Mouse (Mus musculus) forebrain, embryonic 16.5 days (tissue): Measurements from ENCODE around the gene Cntnap5c. TPM values are rescaled to one million over a fixed set of nuclear protein-coding genes. Genes with fewer than 3 reads are reported as not detected.

Source experiments
- ATAC-seq: fragments of 200-750 bp; cut with Nextera tagmentation; 2 replicates; pipeline ENCODE4 v1.8.0; 2017; ENCODE audit warnings: mild to moderate bottlenecking, moderate library complexity
- H3K27ac ChIP-seq: fragments of 300-500 bp; sonication (generic); 2 replicates; pipeline ENCODE4 v1.5.1; 2014; ENCODE audit warnings: low read length, control low read depth
- H3K27me3 ChIP-seq: fragments of 300-500 bp; sonication (generic); replicated peaks from 2 replicates; pipeline ENCODE4 v1.6.1; 2014; ENCODE audit warnings: low read length; ENCODE audit not compliant: control insufficient read depth, insufficient read depth
- H3K36me3 ChIP-seq: fragments of 300-500 bp; sonication (generic); 2 replicates; pipeline ENCODE4 v1.6.1; 2014; ENCODE audit not compliant: control insufficient read depth, insufficient read depth
- H3K4me1 ChIP-seq: fragments of 300-500 bp; sonication (generic); replicated peaks from 2 replicates; pipeline ENCODE4 v1.6.1; 2014; ENCODE audit warnings: low read length; ENCODE audit not compliant: control insufficient read depth, insufficient read depth
- H3K4me2 ChIP-seq: fragments of 300-500 bp; sonication (generic); 2 replicates; pipeline ENCODE4 v1.6.1; 2014; ENCODE audit warnings: mild to moderate bottlenecking, low read length, control low read depth
- H3K4me3 ChIP-seq: fragments of 300-500 bp; sonication (generic); replicated peaks from 2 replicates; pipeline ENCODE4 v1.5.1; 2014; ENCODE audit warnings: mild to moderate bottlenecking, low read length, control low read depth
- H3K9ac ChIP-seq: fragments of 300-500 bp; sonication (generic); replicated peaks from 2 replicates; pipeline ENCODE4 v1.6.1; 2014; ENCODE audit warnings: low read depth, low read length, control low read depth
- H3K9me3 ChIP-seq: fragments of 300-500 bp; sonication (generic); 2 replicates; pipeline ENCODE4 v1.6.1; 2016; ENCODE audit warnings: low read length; ENCODE audit not compliant: control insufficient read depth
- WGBS: fragments of 180-500 bp; shearing (Covaris S2); extraction: QIAGEN DNeasy Blood & Tissue Kit; methylation state at CpG from one replicate; pipeline ENCODE4 v1.1.7; 2014; 5-methylcytosine and 5-hydroxymethylcytosine counted together
- polyA plus RNA-seq: library from polyadenylated mRNA; unstranded; fragments of >200 nt; fragmentation: Nextera tagmentation; extraction: Ambion mirVana; gene quantifications from 2 replicates; pipeline ENCODE4 v1.2.1, GENCODE M21; 2015

Gene Cntnap5c
- polyA plus RNA-seq, 1 experiment from 2014 or later: 3.5 TPM

DNA sequence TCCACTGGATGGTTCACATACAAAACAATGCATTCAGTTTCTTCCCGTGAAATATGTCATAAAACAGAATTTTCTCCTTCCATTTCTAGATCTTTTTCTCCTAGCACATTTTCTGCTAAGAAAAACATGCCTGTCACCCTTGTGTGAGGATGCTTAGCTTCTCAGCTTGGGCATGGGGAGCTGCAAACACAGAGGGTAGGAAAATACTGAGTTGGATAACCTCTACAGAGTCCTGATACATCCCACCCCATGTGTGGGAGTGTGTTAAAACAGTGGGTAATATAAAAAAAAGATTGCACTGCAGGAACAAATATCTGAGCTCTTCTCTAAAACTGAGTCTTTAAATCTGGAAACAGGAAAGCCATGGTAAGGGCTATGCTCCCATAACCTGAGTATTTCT lies 339.0 kb downstream of the Cntnap5c start:
- H3K36me3 ChIP-seq: no peaks in the 10 kb centered on the region
- H3K27ac ChIP-seq: no peak overlapping the region
- no peaks in the 10 kb centered on the region for H3K9me3 ChIP-seq
- H3K9ac ChIP-seq: no peak overlapping the region
- H3K27me3 ChIP-seq: no peaks in the 10 kb centered on the region
- no peak overlapping the region for H3K4me2 ChIP-seq
- no peak for ATAC-seq
- H3K4me1 ChIP-seq: no peaks in the 10 kb centered on the region
- WGBS: 72% methylated on average over 1 of the region's 1 CpGs
- no peak overlapping the region for H3K4me3 ChIP-seq

DNA sequence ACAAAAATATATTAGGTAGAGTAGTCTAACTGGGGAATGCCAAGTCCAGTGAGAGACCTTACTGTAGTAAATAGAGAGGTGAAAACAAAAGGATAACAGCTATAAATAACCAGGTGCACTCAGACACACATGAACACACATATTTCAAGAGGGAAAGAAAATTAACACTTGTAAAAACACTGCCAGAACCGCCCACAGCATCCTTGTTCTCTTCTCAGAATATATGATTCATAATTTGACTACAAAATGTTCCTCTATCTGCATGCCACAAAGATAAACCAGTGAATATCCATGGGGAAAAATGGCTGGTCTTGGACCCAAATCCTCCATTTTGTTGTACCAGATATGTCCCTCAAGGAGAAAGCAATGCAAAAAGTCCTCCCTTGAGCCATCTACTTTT lies 417.8 kb downstream of the Cntnap5c start:
- Histone ChIP-seq H3K4me1 (no peaks in the 10 kb centered on the region), H3K4me3 (no peak overlapping the region), H3K4me2 (no peak overlapping the region), H3K27me3 (no peaks in the 10 kb centered on the region), H3K36me3 (no peaks in the 10 kb centered on the region), H3K9me3 (no peaks in the 10 kb centered on the region), H3K9ac (no peak overlapping the region), H3K27ac (no peak overlapping the region)
- ATAC-seq: no peak
- 88% methylated on average over 1 of the region's 1 CpGs for WGBS

DNA sequence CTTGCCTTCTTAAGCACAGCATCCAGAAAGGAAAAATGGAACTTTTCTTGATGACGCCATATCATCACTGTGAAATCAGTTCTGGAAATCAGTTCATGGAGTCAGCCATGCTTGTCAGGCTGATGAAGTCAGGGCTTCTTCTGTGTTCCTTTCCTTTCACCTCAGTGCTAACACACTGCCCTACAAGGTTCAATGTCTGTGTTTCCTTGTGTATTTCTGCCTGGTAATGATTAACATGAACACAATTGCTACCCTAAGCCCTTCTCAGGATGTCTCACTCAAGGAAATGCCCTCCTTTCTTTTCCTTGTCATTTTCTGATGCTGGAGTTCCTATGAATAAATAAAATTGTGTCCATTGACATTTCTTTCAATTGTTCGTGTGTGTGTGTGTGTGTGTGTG lies 431.8 kb downstream of the Cntnap5c start:
- H3K9ac ChIP-seq: no peak overlapping the region
- H3K4me2 ChIP-seq: no peak overlapping the region
- no peaks in the 10 kb centered on the region for H3K27me3 ChIP-seq
- no peaks in the 10 kb centered on the region for H3K36me3 ChIP-seq
- 89% methylated on average over 2 of the region's 2 CpGs for WGBS
- H3K4me1 ChIP-seq: no peaks in the 10 kb centered on the region
- ATAC-seq: no peak
- no peak overlapping the region for H3K27ac ChIP-seq
- no peak overlapping the region for H3K4me3 ChIP-seq
- no peaks in the 10 kb centered on the region for H3K9me3 ChIP-seq

DNA sequence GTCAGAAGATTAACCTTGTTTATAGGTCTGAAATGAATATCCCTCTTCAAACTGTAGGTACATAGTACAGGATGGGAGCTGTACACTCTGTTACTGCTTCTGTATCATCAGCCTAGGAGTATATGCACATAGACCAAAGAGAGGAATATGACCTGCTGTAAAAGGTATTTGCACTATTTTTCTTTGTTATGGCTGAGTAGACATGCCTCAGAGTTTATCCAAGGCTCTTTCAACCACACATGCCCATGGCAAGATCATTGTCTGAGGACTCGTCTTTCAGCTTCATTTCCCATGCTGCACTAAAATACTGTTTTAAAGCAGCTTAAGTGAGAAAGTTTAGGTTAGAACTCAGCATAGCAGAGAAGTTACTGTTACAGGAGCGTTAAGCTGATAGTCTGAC lies 498.7 kb downstream of the Cntnap5c start:
- Histone ChIP-seq H3K27ac (no peak overlapping the region), H3K9me3 (no peaks in the 10 kb centered on the region), H3K36me3 (no peaks in the 10 kb centered on the region), H3K4me1 (no peaks in the 10 kb centered on the region), H3K4me3 (no peak overlapping the region), H3K4me2 (no peak overlapping the region), H3K27me3 (no peaks in the 10 kb centered on the region), H3K9ac (no peak overlapping the region)
- ATAC-seq: no peak
- 81% methylated on average over 2 of the region's 2 CpGs for WGBS

DNA sequence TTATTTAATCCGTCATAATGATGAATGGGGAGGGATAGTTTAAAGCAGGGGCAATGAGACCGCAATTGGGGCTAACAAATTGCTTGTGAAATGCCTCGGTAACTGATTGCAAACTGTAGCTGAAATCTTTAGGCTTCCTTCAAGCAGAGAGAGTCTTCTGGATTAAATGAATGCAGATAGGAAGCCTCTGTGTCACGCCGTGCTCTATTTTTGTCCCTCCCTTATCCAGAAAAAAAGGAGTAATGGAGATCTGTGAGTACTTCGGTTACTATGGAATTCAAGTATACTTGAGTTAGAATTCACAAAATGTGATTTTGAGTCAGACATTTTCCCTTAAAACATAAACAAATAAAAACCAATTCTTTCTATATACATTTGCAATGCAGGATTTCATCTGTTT lies 581.9 kb downstream of the Cntnap5c start:
- Histone ChIP-seq H3K4me1 (no peaks in the 10 kb centered on the region), H3K9me3 (no peaks in the 10 kb centered on the region), H3K4me3 (no peak overlapping the region), H3K9ac (no peak overlapping the region), H3K27me3 (no peaks in the 10 kb centered on the region), H3K27ac (no peak overlapping the region), H3K36me3 (no peaks in the 10 kb centered on the region), H3K4me2 (no peak overlapping the region)
- no peak for ATAC-seq
- WGBS: 86% methylated on average over 6 of the region's 6 CpGs

DNA sequence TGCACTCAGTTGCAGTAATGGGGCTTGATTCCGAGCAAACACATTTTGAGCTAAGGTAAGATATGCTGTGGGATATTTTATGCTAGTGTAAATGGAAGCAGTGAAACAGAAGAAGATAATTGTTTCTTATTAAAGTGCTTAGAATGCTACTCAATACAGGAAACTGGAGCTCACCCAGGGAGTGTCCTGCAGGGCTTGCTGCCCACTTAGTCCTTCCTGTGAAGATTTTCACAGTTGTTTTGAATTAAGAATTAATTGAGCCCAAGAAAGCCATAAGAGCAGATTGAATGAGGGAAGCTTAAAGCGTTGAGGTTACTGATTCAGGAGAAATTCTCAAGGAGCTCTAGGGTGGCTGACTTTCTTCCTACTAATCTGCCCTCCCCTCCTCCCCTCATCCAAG lies 586.9 kb downstream of the Cntnap5c start:
- Histone ChIP-seq H3K9me3 (no peaks in the 10 kb centered on the region), H3K27me3 (no peaks in the 10 kb centered on the region)

DNA sequence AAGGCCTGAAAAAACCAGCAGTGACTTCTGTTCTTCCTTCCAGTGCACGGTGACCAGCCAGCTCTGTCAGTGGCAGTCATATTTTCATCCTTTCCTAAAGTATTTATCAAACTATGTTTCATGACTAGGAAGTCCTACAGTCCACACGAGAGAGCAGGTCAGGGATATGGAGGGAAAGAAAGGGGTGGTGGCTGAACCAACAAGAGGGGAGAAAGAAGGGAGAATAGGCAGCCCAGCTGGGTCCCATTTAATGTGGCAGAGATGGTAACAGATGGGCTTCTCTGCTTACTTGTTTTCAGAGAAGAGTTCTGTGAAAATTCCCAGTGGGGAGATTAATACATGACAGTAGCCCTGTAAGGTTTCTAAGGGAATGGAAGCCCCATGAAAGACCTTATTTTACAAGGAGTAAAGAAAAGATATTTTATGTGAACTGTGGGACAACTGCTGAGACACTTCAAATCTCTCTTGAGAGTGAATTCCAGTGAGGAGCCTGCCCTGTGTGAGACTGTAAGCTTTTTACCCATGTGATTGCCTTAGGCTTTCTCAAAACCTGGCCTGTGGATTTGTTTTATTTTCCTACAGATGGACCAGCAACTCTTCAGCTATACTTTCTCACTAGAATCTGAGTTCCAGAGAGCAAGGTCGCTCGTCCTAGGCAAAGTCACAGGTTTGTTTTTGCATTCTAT lies 594.4 kb downstream of the Cntnap5c start:
- Histone ChIP-seq H3K4me2 (no peak overlapping the region), H3K9me3 (no peaks in the 10 kb centered on the region), H3K27me3 (no peaks in the 10 kb centered on the region), H3K4me1 (no peaks in the 10 kb centered on the region), H3K27ac (no peak overlapping the region), H3K36me3 (no peaks in the 10 kb centered on the region), H3K9ac (no peak overlapping the region), H3K4me3 (no peak overlapping the region)
- 75% methylated on average over 4 of the region's 4 CpGs for WGBS
- ATAC-seq: no peak

More for the DNA sequence above, 586.9 kb downstream of the Cntnap5c start:
- no peak overlapping the region for H3K9ac ChIP-seq
- H3K27ac ChIP-seq: no peak overlapping the region
- H3K4me2 ChIP-seq: no peak overlapping the region
- WGBS: 27% methylated on average over 2 of the region's 2 CpGs
- H3K4me1 ChIP-seq: no peaks in the 10 kb centered on the region
- no peak for ATAC-seq
- no peaks in the 10 kb centered on the region for H3K36me3 ChIP-seq
- no peak overlapping the region for H3K4me3 ChIP-seq

DNA sequence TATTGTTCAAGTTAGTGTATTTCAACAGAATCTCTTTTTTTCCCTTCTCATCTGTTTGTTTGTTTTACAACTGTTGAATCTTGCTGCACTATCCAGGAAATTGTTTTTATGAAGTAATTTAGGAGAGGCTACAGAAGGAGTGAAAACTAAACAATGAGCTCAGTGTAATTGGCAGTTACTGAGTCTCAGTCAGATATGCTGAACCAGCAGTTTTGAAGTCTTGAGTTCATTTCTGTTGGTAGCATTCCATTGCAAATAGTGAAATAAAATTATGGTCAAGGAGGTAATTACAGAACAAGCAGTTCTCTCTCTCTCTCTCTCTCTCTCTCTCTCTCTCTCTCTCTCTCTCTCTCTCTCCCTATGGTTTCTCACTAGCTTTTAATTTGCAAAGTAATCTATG lies 600.7 kb downstream of the Cntnap5c start:
- Histone ChIP-seq H3K9ac (no peak overlapping the region), H3K4me2 (no peak overlapping the region), H3K36me3 (no peaks in the 10 kb centered on the region), H3K4me1 (no peaks in the 10 kb centered on the region), H3K27ac (no peak overlapping the region), H3K27me3 (no peaks in the 10 kb centered on the region), H3K4me3 (no peak overlapping the region), H3K9me3 (no peaks in the 10 kb centered on the region)
- no peak for ATAC-seq

DNA sequence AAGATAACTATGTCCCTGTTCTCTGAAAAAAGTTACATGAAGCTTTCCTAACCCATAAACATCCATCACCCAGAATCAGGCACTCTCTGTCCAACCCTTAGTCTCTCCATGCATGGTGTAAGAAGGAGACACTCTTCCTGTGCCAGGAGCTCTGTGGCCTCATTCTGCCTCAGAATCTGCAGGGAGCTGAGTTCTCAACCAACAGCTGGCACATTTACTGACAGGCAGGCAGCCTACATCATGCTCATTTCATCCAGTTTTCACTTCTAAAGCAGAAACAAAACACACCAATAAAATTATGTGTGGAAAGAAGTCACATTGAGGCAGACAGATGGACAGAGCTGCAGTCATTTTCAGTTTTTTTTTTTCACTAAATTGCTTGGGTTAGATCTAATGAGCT lies 638.4 kb downstream of the Cntnap5c start:
- Histone ChIP-seq H3K9ac (no peak overlapping the region), H3K9me3 (no peaks in the 10 kb centered on the region), H3K36me3 (no peaks in the 10 kb centered on the region), H3K4me1 (no peaks in the 10 kb centered on the region), H3K27me3 (no peaks in the 10 kb centered on the region), H3K4me3 (no peak overlapping the region), H3K27ac (no peak overlapping the region), H3K4me2 (no peak overlapping the region)
- peak; percentile 47; the same call in 1 of the 2 replicates for ATAC-seq

DNA sequence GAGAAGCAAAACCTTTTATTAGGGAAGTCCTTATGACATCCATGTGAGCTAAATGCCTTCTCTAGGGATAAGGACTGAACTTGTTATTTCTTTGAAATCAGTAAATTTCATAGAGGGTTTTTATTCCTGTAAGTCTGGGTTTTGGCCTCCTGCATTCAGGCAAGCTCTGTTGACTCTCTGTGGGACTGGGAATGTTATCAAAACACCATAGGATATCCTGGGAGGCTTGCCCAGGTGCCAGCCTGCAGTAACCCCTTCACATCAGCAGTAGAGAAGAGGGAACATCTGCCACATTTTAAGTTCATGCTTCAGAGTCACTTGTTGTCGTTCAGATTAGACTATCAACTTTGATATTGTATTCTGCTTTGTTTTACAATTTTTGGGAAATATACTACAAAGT lies 639.4 kb downstream of the Cntnap5c start:
- ATAC-seq: no peak
- H3K27ac ChIP-seq: no peak overlapping the region
- no peaks in the 10 kb centered on the region for H3K36me3 ChIP-seq
- no peak overlapping the region for H3K4me2 ChIP-seq
- H3K4me1 ChIP-seq: no peaks in the 10 kb centered on the region
- no peak overlapping the region for H3K4me3 ChIP-seq
- WGBS: 89% methylated on average over 1 of the region's 1 CpGs
- H3K9ac ChIP-seq: no peak overlapping the region
- no peaks in the 10 kb centered on the region for H3K27me3 ChIP-seq
- no peaks in the 10 kb centered on the region for H3K9me3 ChIP-seq
